Mouse (Mus musculus) naive thymus-derived CD4-positive, alpha-beta T cell, adult 2 months (primary cell): ENCODE results near the gene Dmap1.

ENCODE experiments used
- DNase-seq: peaks from one replicate; pipeline ENCODE4 v3.0.0-alpha.2; 2011; ENCODE audit warnings: low read depth

Dmap1 gene

GRCm38 (mm10) chr4:117655500-117655863 lies 26.6 kb downstream of the Dmap1 start:
- DNase-seq: no peak

GRCm38 (mm10) chr4:117654703-117655499 lies 27.2 kb downstream of the Dmap1 start:
- no peak for DNase-seq

- no peak for DNase-seq
Measured at GRCm38 (mm10) chr4:117654016-117654702, 27.9 kb downstream of the Dmap1 start.

GRCm38 (mm10) chr4:117652727-117653126 lies 29.3 kb downstream of the Dmap1 start:
- DNase-seq: no peak

- no peak for DNase-seq
Measured at GRCm38 (mm10) chr4:117651626-117652101, 30.4 kb downstream of the Dmap1 start.

- no peak for DNase-seq
Measured at GRCm38 (mm10) chr4:117646926-117647755, 34.9 kb downstream of the Dmap1 start.

- DNase-seq: no peak
Measured at GRCm38 (mm10) chr4:117646496-117646895, 35.6 kb downstream of the Dmap1 start.

GRCm38 (mm10) chr4:117645859-117646258 lies 36.2 kb downstream of the Dmap1 start:
- DNase-seq: no peak

- no peak for DNase-seq
Measured at GRCm38 (mm10) chr4:117645031-117645435, 37.0 kb downstream of the Dmap1 start.

- DNase-seq: no peak
Measured at GRCm38 (mm10) chr4:117641804-117642203, 40.3 kb downstream of the Dmap1 start.

GRCm38 (mm10) chr4:117640925-117641703 lies 41.0 kb downstream of the Dmap1 start:
- no peak for DNase-seq

GRCm38 (mm10) chr4:117636891-117637613 lies 45.0 kb downstream of the Dmap1 start:
- DNase-seq: no peak

GRCm38 (mm10) chr4:117636152-117636551 lies 45.9 kb downstream of the Dmap1 start:
- DNase-seq: no peak

- DNase-seq: no peak
Measured at GRCm38 (mm10) chr4:117634642-117635041, 47.4 kb downstream of the Dmap1 start.

- DNase-seq: no peak
Measured at GRCm38 (mm10) chr4:117633527-117633926, 48.5 kb downstream of the Dmap1 start.

GRCm38 (mm10) chr4:117630053-117630670 lies 51.9 kb downstream of the Dmap1 start:
- no peak for DNase-seq

GRCm38 (mm10) chr4:117628464-117628863 lies 53.6 kb downstream of the Dmap1 start:
- DNase-seq: no peak
